Mouse (Mus musculus): ENCODE results near the gene Ccdc167.
"Not testable (repeated sequence)": the region's sequence is repeated elsewhere in the genome, so short reads cannot be mapped to it uniquely, and the experiment has no call there.

Gene Ccdc167

GRCm38 (mm10) chr17:29719628-29720575 lies 3.1 kb upstream of the Ccdc167 start:
- DNase-seq (ENCODE audit: low read depth, low spot score), result no peak

DNA sequence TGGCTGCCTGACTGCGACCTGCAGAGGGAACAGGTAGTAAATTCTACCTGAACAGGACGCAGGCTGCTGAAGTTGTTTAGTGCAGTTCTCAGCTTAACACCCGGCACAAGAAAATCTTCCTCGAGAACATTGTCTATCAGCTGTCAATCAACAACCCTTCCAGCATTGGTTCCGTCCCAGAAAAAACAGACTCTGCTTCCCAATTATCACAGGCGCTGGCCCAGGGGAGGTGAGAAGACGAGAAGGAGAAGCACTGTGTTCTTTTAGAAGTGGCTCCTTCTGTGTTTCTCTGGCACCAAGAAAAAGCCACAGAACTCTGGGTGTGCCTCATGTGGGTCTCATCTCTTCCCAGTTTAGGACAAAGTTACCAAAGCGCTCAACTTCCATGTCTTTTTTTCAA lies 1.8 kb upstream of the Ccdc167 start:
- DNase-seq (ENCODE audit: low read depth, low spot score), result no peak

- not testable (repeated sequence) for DNase-seq (ENCODE audit: low read depth, low spot score)
These were observed 3.1 kb downstream of the Ccdc167 start for GRCm38 (mm10) chr17:29713734-29714133.

DNA sequence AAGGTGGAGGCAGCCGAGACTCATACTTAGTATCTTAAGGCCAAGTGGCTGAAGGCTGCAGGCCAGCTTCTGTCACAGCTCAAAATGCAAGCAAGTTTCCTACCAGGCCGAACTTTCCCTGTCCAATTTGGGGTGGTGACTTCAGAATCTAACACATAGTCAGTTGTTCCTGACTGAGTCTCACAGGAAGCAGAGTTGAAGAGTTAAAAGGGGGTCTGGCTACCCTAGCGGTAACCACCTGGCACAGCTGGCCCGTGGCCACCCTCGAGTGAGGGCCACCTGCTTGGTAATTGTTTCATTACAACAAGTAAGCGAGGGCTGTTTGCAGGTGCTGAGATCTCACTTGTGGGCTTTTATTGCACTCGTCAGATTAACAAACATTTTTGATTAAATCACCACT lies 4.3 kb downstream of the Ccdc167 start:
- DNase-seq (ENCODE audit: low read depth, low spot score), result no peak

GRCm38 (mm10) chr17:29711745-29712431 lies 5.0 kb downstream of the Ccdc167 start:
- DNase-seq (ENCODE audit: low read depth, low spot score), result no peak

DNA sequence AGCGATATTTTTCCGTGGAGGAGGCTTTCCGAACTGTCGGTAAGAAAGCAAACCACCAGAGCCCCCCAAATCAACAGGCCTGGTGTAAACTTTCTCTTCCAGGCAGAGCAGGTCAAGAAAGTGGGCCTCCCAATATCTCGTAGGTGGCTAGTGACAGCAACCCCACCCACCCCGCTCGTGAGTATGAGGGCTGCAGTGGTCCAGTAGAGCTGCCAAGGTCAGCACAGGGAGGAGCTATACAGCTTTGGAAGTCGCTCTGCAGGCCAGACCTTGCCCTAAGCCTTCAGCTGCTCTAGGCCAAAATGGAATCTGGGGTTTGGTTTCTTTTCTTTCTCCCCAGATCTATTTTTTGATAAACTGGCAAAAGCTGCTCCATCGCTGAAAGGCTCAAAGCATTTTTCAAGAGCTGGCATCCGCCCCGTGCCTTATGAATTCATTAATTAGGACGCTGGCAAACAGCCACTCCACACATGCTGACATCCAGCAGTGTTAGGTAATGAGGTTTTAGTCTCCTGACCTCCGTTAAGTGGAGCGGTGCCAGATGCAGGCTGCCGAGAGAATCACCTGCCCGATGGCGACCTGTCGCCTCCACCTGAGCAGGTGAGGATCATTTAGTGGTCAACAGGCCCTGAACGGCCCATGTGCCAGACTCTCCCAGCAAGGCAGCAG lies 5.6 kb downstream of the Ccdc167 start:
- no peak for DNase-seq (ENCODE audit: low read depth, low spot score)

- DNase-seq (ENCODE audit: low read depth, low spot score), result no peak
These were observed 6.2 kb downstream of the Ccdc167 start for GRCm38 (mm10) chr17:29710562-29711044.

DNA sequence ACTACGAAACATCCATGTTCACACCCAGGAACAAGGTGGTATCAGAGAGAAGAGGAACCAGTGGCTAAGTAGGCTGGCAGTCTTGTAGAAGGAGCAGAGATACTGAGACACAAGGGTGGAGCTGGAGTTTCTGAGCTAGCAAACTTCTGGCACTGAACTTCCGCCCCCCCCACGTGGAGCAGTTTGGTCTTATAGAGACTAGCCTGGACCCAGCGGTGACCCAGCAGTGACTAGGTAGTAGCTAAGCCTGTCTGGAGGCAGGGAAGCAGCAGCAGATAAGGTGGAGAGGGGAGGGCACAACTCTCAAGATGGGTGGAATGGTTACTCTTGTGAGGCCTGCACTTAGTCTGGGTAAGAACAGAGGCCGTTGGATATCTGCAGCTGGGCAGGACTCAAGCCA lies 8.1 kb downstream of the Ccdc167 start:
- no peak for DNase-seq (ENCODE audit: low read depth, low spot score)

DNA sequence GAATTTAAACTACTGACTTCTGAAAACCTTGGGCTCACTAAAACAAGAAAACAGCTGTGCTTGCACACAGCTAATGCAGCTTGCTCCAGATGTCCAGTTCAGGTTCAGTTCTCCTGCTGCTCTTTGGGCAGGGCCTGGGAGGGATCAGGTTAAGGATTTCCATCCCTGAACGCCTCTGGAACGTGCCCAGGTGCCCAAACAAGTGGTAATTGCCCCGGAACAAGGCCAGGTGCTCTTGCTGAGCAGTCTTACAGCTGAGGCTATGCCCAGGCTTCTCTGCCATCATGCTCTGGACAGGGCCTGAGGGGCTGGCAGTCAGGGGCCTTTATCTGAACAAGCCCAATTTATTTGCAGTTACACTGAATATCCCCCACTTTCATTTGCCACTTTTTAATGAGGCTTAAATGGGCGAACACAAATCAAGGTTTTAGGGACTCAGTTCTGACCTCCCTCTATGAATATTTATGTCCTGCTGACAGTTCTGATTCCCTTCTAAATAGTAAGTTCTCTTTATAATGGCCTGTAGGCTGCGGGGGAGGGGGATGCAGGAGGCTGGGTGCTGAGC lies 9.8 kb downstream of the Ccdc167 start:
- DNase-seq (ENCODE audit: low read depth, low spot score), result no peak

- DNase-seq (ENCODE audit: low read depth, low spot score), result no peak
These were observed 11.0 kb downstream of the Ccdc167 start for GRCm38 (mm10) chr17:29705881-29706280.

DNA sequence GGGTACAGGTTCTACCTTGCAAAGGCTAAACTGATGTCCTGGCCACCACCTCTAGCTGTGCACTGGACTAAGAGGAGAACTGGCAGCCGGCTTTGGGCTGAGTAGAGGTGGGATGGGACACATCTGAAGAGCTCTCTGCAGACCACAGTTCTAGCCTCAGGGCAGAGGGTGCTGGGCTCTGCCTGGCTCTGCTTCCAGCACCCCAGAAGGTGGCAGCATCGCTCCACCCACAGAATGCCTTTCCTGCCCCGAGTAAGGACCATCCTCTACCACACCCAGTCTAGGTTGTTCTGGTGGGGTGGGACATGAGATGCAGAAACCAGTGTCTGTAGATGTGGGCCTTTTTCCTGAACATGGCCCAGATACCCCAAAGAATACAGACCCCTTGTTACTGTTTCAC lies 12.1 kb downstream of the Ccdc167 start:
- no peak for DNase-seq (ENCODE audit: low read depth, low spot score)

GRCm38 (mm10) chr17:29702938-29703710 lies 13.7 kb downstream of the Ccdc167 start:
- no peak for DNase-seq (ENCODE audit: low read depth, low spot score)

- no peak for DNase-seq (ENCODE audit: low read depth, low spot score)
These were observed 16.3 kb downstream of the Ccdc167 start for GRCm38 (mm10) chr17:29700573-29700972.

DNA sequence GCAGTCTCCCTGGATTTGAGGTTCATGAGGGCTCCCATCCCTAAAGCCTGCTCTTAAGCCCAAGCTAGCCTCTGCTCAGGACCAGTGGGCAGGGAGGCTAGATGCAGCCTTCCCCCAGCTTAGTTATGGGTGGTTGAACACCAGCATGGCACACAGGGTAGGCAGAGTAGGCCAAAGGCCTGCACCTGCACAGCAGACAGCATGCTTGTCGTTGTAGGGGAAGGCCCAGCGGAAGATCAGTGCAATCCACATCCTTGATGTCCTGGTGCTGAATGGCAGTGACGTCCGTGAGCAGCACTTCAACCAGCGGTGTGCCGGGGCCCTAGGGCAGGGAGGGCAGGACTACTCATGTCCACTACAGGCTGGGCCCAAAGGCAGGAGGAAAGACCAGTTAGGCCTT lies 18.4 kb downstream of the Ccdc167 start:
- no peak for DNase-seq (ENCODE audit: low read depth, low spot score)

DNA sequence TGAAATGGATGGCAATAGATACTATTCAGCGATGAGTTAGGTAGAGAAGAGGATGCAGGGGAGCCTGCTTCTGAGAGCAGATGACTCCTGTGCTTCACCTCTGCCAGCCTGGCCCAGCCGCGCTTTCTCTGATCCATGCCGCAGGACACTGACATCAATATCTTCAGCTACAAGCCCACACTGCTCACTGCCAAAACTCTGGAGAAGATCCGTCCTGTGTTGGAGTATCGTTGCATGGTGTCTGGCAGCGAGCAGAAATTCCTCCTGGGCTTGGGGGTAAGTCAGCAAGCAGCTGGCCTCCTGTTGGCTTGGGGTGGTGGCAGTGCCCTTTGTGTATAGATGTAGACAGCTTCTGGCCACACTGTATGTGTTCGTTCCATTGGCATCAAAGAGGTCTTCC lies 19.9 kb downstream of the Ccdc167 start:
- DNase-seq (ENCODE audit: low read depth, low spot score), result no peak

DNA sequence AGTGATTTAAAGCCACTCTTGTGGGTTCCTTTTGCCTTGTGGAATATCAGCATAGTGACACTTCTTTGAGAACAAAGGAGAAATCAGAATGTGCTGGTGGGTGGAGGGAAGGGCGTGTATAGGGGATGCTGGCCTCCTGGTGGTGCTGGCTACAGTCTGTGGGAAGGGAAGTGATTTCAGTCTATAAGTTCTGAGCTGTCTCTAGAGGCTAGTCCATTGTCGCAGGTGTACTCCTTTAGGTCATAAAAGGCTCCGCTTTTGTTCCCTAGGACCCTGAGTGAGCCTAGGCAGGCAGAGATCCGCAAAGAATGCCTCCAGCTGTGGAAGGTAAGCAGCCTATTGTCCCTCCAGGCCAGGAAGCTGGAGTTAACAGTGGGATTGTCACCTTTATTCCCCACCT lies 22.3 kb downstream of the Ccdc167 start:
- DNase-seq (ENCODE audit: low read depth, low spot score), result no peak

DNA sequence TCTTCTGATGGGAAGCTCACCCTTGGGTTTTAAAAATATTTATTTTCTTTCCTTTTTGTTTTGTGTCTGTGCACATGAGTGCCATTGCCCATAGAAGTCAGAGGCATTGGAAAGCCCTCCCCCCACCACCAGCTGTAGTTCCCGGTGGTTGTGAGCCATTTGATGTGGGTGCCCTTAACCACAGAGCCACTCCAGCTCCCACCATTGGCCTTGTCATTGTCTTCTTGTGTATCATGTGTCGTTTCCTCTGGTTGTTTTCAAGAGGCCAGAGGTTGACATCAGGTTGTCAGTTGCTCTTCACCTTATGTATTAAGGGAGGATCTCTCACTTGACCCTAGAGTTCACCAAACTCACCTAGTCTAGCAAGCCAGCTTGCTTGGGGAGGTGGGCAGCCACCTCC lies 23.3 kb downstream of the Ccdc167 start:
- DNase-seq (ENCODE audit: low read depth, low spot score), result no peak

- DNase-seq (ENCODE audit: low read depth, low spot score), result no peak
These were observed 24.0 kb downstream of the Ccdc167 start for GRCm38 (mm10) chr17:29692827-29693226.

- no peak for DNase-seq (ENCODE audit: low read depth, low spot score)
These were observed 26.6 kb downstream of the Ccdc167 start for GRCm38 (mm10) chr17:29690257-29690656.

DNA sequence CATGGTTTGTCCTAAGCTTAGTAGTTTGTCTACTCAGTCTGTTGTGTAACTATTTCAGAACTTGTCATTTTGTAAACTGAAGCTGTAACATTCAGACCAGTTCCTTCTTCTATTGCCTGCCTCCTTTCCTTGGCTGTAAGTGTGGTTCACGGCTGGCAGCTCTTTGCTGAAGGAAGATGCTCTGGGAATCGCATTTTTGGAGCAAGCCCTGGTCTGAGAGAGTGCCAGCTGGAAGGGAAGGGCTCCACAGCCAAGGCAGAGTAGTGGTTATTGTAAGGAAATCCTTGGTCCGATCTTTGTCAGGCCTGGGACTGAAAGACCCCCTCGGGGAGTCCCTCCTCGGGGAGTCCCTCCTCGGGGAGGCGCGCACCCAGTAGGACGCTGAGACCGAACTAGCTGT lies 28.2 kb downstream of the Ccdc167 start:
- DNase-seq (ENCODE audit: low read depth, low spot score), result no peak

- DNase-seq (ENCODE audit: low read depth, low spot score), result no peak
These were observed 29.5 kb downstream of the Ccdc167 start for GRCm38 (mm10) chr17:29687373-29687772.
